Mouse (Mus musculus): ENCODE data around the gene Appbp2. TPM values are rescaled to one million over a fixed set of nuclear protein-coding genes. Genes with fewer than 3 reads are reported as not detected.
"Not testable (repeated sequence)": the region's sequence is repeated elsewhere in the genome, so short reads cannot be mapped to it uniquely, and the experiment has no call there.

The Appbp2 gene
- polyA plus RNA-seq, 1 experiment from 2014 or later = 46.5 TPM

GRCm38 (mm10) chr11:85182617-85183283 is 52.2 kb downstream of the Appbp2 start:
- H3K36me3 ChIP-seq = no peaks in the 10 kb centered on the region
- no peaks in the 10 kb centered on the region for H3K9me3 ChIP-seq
- 7% methylated on average over 19 of the region's 20 CpGs for WGBS
- H3K27me3 ChIP-seq = no peaks in the 10 kb centered on the region
- H3K4me3 ChIP-seq (replicated peaks) = peak overlapping the region; percentile 35
- H3K4me1 ChIP-seq (replicated peaks) = peaks cover 8% of the 10 kb centered on the region; the same call in 1 of the 2 replicates
- ATAC-seq = peak; percentile 96
- H3K27ac ChIP-seq = peak overlapping the region; percentile 64
- H3K4me2 ChIP-seq (replicated peaks) = peak overlapping the region; percentile 55
- H3K9ac ChIP-seq (replicated peaks) = peak overlapping the region; percentile 55

DNA sequence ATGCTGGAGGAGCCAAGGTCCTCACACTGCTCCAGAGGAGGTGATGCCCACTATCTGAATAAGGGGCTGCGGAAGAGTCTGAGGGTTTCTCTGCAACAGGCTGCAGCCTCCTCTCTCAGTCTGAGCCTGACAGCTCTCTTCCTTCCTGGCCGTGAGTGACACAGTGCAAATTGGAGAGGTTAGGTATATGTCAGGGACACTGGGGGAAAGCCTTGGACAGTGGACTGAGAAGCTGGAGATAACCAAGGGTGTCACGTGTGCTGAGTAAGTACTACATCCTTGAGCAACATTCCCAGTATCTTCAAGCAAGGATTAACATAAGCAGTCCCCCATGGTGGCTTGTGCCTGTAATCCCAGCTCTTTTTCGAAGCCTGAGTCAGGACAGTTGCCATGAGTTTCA is 56.5 kb downstream of the Appbp2 start:
- no peaks in the 10 kb centered on the region for H3K9me3 ChIP-seq
- H3K4me1 ChIP-seq (replicated peaks) = peaks cover 7% of the 10 kb centered on the region; the same call in 1 of the 2 replicates
- H3K4me2 ChIP-seq (replicated peaks) = no peak overlapping the region
- 87% methylated on average over 4 of the region's 4 CpGs for WGBS
- no peaks in the 10 kb centered on the region for H3K27me3 ChIP-seq
- no peak overlapping the region for H3K9ac ChIP-seq (replicated peaks)
- no peak overlapping the region for H3K4me3 ChIP-seq (replicated peaks)
- no peaks in the 10 kb centered on the region for H3K36me3 ChIP-seq
- ATAC-seq = no peak
- no peak overlapping the region for H3K27ac ChIP-seq

- Histone ChIP-seq H3K4me2 (replicated peaks) (no peak overlapping the region), H3K27me3 (no peaks in the 10 kb centered on the region), H3K27ac (no peak overlapping the region), H3K36me3 (no peaks in the 10 kb centered on the region), H3K4me3 (replicated peaks) (no peak overlapping the region), H3K9ac (replicated peaks) (no peak overlapping the region), H3K9me3 (no peaks in the 10 kb centered on the region), H3K4me1 (replicated peaks) (peaks cover 4% of the 10 kb centered on the region; the same call in 1 of the 2 replicates)
- WGBS = 84% methylated on average over 6 of the region's 6 CpGs
- ATAC-seq = no peak
Measured at GRCm38 (mm10) chr11:85177761-85178160, 57.2 kb downstream of the Appbp2 start.

DNA sequence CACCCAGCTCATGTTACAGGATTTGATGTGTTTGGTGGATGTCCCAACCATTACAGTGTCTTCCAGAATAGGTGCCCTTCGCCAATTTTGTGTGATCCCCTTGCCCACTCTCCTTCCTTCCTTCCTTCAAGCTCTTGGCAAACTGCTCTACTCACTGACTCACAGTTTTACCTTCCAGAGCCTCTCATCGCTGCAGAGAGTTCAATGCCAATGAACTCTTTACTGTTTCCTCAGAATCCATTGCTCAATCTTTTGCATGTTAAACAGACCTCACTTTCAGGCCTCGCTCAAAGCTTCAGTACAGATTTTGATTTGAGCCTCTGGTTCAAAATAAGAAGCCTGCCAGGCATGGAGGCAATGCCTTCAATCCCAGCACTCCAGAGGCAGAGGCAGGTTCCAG is 59.0 kb downstream of the Appbp2 start:
- Histone ChIP-seq H3K4me3 (replicated peaks) (no peak overlapping the region), H3K9ac (replicated peaks) (peak overlapping the region; percentile 20; the same call in 1 of the 2 replicates), H3K27me3 (no peaks in the 10 kb centered on the region), H3K4me1 (replicated peaks) (no peaks in the 10 kb centered on the region), H3K9me3 (no peaks in the 10 kb centered on the region), H3K36me3 (no peaks in the 10 kb centered on the region), H3K4me2 (replicated peaks) (no peak overlapping the region), H3K27ac (no peak overlapping the region)
- 88% methylated on average over 3 of the region's 3 CpGs for WGBS
- no peak for ATAC-seq

- Histone ChIP-seq H3K9ac (replicated peaks) (no peak overlapping the region), H3K4me2 (replicated peaks) (no peak overlapping the region), H3K9me3 (no peaks in the 10 kb centered on the region), H3K27me3 (no peaks in the 10 kb centered on the region), H3K4me1 (replicated peaks) (peaks cover 12% of the 10 kb centered on the region), H3K36me3 (no peaks in the 10 kb centered on the region), H3K4me3 (replicated peaks) (no peak overlapping the region), H3K27ac (no peak overlapping the region)
- peak; percentile 20; the same call in 1 of the 2 replicates for ATAC-seq
- WGBS = 58% methylated on average over 2 of the region's 2 CpGs
Measured at GRCm38 (mm10) chr11:85170833-85171232, 64.1 kb downstream of the Appbp2 start.

GRCm38 (mm10) chr11:85170058-85170740 is 64.7 kb downstream of the Appbp2 start, which contains the start of gene 1700125H20Rik:
TSS of gene 1700125H20Rik (plus strand) at chr11:85170404.
- ATAC-seq = peak; percentile 94
- no peak within 1 kb of the TSS for H3K27ac ChIP-seq
- WGBS = 12% methylated on average over 21 of the region's 21 CpGs
- peak within 1 kb of the TSS; percentile 27 for H3K4me3 ChIP-seq (replicated peaks)
- H3K27me3 ChIP-seq = no peaks in the 10 kb centered on the region
- no peaks in the 10 kb centered on the region for H3K36me3 ChIP-seq
- H3K4me2 ChIP-seq (replicated peaks) = peak within 1 kb of the TSS; percentile 55
- peaks cover 12% of the 10 kb centered on the region for H3K4me1 ChIP-seq (replicated peaks)
- no peaks in the 10 kb centered on the region for H3K9me3 ChIP-seq
- peak within 1 kb of the TSS; percentile 53 for H3K9ac ChIP-seq (replicated peaks)

GRCm38 (mm10) chr11:85167503-85167902 is 67.4 kb downstream of the Appbp2 start:
- Histone ChIP-seq H3K9ac (replicated peaks) (no peak overlapping the region), H3K27ac (no peak overlapping the region), H3K9me3 (no peaks in the 10 kb centered on the region), H3K4me1 (replicated peaks) (peaks cover 12% of the 10 kb centered on the region), H3K36me3 (no peaks in the 10 kb centered on the region), H3K27me3 (no peaks in the 10 kb centered on the region), H3K4me3 (replicated peaks) (no peak overlapping the region), H3K4me2 (replicated peaks) (no peak overlapping the region)
- WGBS = 82% methylated on average over 1 of the region's 1 CpGs
- no peak for ATAC-seq

GRCm38 (mm10) chr11:85164371-85164770 is 70.6 kb downstream of the Appbp2 start:
- Histone ChIP-seq H3K36me3 (no peaks in the 10 kb centered on the region), H3K4me3 (replicated peaks) (no peak overlapping the region)

GRCm38 (mm10) chr11:85163014-85163413 is 71.9 kb downstream of the Appbp2 start:
- ATAC-seq; H3K9ac ChIP-seq (replicated peaks); H3K4me2 ChIP-seq (replicated peaks); H3K4me1 ChIP-seq (replicated peaks); H3K27me3 ChIP-seq; H3K36me3 ChIP-seq; H3K27ac ChIP-seq; H3K9me3 ChIP-seq; H3K4me3 ChIP-seq (replicated peaks): not testable (repeated sequence)
- WGBS = 88% methylated on average over 1 of the region's 1 CpGs

More at GRCm38 (mm10) chr11:85164371-85164770, 70.6 kb downstream of the Appbp2 start:
- no peaks in the 10 kb centered on the region for H3K27me3 ChIP-seq
- no peak for ATAC-seq
- H3K4me1 ChIP-seq (replicated peaks) = no peaks in the 10 kb centered on the region
- H3K4me2 ChIP-seq (replicated peaks) = no peak overlapping the region
- no peaks in the 10 kb centered on the region for H3K9me3 ChIP-seq
- H3K27ac ChIP-seq = no peak overlapping the region
- no peak overlapping the region for H3K9ac ChIP-seq (replicated peaks)

DNA sequence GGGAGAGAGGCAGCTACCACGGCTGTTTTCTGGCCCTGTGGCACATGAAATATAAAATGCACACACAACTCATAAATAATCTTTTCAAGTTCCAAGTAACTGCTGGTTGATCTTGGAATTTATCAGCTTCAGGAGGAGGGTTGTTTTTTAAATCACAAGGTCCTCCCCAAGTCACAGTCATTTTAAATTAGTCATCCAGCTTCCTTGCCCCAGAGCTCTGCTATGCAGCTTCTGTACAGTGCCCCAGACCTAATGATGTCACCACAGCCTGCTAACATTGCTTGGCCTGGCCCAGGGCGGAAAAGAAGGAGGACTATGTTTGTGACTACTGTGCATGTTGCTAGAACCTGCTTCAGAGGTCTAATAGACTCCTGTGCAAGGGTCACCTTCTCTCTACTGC is 77.6 kb downstream of the Appbp2 start:
- H3K4me2 ChIP-seq (replicated peaks) = no peak overlapping the region
- H3K9ac ChIP-seq (replicated peaks) = no peak overlapping the region
- no peaks in the 10 kb centered on the region for H3K27me3 ChIP-seq
- H3K4me1 ChIP-seq (replicated peaks) = no peaks in the 10 kb centered on the region
- no peaks in the 10 kb centered on the region for H3K36me3 ChIP-seq
- ATAC-seq = no peak
- H3K9me3 ChIP-seq = no peaks in the 10 kb centered on the region
- no peak overlapping the region for H3K27ac ChIP-seq
- WGBS = 65% methylated on average over 2 of the region's 2 CpGs
- no peak overlapping the region for H3K4me3 ChIP-seq (replicated peaks)

DNA sequence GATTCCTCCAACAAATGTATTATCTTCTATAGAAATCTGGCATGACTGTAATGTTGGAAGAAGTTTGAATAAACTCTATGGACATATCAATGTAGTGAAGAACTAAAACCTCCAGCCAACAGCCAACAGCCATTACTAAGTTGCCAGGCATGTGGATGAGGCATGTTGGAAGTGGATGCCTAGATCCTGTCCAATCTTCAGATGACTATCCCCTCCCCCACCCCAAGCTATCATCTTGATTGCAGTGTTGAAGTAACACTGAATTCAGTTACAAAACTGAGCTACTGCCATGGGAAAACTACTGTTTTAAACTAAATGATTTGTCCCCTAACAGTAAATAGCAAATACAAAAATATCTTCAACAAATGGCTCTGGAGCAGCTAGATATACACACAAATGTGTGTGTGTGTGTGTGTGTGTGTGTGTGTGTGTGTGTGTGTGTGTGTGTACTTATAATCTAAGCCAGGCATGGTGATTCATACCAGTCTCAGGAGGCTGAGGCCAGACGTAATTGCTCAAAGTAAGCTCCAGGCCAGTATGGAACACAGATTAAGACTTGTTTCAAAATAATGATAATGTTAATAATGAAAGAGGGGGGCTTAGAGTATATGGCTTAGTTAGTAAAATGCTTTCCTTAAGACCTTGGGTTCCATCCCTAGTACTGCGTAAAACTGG is 82.5 kb downstream of the Appbp2 start:
- ATAC-seq = no peak
- H3K36me3 ChIP-seq = no peaks in the 10 kb centered on the region
- no peaks in the 10 kb centered on the region for H3K4me1 ChIP-seq (replicated peaks)
- H3K9ac ChIP-seq (replicated peaks) = no peak overlapping the region
- H3K27me3 ChIP-seq = no peaks in the 10 kb centered on the region
- no peaks in the 10 kb centered on the region for H3K9me3 ChIP-seq
- WGBS = 81% methylated on average over 2 of the region's 2 CpGs
- no peak overlapping the region for H3K27ac ChIP-seq
- H3K4me3 ChIP-seq (replicated peaks) = no peak overlapping the region
- no peak overlapping the region for H3K4me2 ChIP-seq (replicated peaks)
